Mouse (Mus musculus) yolk sac, embryonic 10.5 days (tissue): ENCODE results near the gene Ncln.
A peak's percentile ranks its signal among the peaks of the same experiment; 100 is the strongest.
"Not testable (repeated sequence)": the region's sequence is repeated elsewhere in the genome, so short reads cannot be mapped to it uniquely, and the experiment has no call there.

Source experiments
- DNase-seq: peaks from one replicate; pipeline ENCODE4 v3.0.0-alpha.2; 2017; ENCODE audit warnings: low spot score

Gene Ncln

DNA sequence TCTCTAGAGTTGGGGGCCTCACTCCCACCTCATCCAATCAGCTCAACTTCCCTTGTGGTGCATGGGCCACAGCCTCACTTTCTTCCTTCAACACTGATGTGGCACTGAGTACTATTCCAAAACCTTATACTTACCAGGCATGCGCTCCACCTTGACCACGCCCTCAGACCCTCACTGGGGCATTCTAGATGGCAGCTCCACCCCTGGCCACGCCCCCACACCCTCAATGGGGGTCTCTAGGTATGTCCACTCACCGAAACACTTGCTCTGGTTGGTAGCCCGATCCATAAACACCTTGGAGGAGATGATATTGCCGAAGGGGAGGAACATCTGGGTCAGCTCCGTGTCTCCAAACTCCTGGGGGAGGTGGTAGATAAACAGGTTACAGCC lies 33.8 kb downstream of the Ncln start:
- DNase-seq, result no peak

DNA sequence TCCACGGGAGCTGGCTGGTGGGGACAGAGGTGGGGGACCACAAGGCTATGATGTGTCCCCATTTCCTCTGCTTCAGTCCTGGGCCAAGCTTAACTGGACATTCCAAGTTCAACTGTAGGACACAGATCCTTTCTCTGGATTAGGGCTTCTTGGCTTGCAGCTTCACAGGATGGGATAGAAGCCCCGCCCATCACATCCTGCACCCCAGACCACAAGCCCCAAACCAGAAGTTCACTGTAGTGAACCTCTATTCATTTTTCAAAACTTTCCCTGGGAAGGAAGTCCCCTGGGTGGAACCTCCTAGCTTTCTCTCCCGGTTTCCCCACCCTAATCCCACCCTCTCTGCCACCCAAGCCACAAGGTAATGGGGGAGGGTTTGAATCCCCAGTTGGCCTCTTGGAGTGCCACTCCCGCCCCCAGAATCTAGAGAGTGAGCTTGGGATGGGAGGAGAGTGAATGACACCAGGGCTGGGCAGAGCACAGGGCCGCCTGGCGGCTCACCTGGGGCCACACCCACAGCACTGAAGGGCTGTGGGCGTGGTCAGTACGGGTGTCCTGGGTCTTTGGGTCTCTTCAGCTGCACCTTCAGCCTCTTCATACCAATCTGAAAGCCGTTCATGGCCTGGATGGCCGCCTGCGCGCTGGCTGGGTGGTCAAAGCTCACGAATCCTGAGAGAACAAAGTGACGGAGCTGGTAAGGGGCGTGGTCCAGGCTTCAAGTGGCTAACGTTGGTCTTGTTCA lies 34.3 kb downstream of the Ncln start:
- no peak for DNase-seq

DNA sequence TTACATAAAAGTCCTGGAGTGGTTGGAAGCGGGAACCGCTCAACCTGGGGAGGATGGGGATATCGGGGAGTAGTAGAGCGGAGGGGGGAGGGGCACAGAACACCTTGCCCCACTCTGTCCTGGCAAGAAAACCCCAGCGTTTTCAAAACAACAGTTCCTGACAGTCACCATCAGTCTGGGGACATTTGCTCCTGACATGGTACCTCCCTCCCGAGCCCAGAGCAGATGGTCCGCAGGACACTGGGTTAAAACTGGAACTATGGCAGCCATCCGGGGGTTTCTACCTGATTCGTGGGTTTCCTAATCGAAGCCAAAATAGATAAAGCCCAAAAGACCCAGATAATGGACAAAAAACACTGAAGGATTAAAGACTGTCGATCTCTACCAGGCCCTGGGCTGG lies 35.2 kb downstream of the Ncln start:
- no peak for DNase-seq

DNA sequence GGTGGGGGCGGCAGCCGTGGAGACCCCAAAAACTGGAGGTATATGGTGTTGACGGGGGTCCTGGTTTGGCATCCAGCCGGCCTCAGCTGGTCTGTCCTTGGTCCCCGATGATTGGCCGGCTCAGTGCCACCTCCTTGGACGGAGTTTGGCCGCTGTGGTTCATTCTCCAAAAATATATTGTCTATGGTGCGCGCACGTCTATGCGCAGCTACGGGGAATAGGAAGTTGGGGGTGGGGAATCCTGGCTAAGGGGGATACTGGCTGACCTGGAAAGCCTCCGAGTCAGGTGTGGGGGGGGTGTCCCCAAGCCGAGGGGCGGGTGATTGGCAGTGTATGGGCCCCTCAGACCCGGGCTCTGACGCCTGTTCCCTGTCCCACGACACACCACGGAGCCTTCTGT lies 35.7 kb downstream of the Ncln start:
- no peak for DNase-seq

DNA sequence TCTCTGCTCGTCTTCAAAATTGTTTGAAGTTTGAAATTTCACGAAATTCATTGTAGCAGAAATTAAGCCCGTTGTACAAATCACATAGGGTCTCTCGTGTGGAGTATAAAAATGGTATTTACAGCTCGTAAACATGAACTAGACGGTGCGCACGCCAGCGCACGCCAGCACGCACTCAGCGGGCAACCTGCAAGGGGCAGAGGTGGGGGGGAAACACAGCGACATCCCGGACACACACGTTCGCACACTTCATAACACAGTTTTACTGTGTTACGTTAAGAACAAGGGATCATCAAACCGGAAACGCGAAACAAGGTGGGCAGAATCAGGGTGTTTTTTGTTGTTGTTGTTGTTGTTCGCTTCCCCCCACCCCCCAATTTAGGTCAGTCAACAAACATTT lies 36.8 kb downstream of the Ncln start:
- DNase-seq, result no peak

DNA sequence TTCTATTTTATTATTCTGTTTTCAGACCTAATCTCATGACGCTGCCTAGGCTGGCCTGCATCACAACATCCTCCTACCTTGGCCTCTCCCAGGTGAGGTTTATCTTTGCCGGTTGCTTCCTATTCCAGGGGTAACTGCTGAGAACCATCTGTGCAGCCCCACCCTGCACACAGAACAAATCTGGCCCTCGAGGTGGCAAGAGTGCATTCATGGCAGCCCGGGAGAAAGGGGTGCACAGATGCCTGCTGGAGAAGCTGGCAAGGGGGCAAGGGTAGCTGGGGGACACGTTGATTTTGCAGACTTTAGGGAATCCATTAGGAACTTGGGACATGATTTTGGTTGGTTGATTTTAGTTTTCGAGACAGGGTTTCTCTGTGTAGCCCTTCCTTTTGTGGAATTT lies 37.9 kb downstream of the Ncln start:
- DNase-seq, result no peak

DNA sequence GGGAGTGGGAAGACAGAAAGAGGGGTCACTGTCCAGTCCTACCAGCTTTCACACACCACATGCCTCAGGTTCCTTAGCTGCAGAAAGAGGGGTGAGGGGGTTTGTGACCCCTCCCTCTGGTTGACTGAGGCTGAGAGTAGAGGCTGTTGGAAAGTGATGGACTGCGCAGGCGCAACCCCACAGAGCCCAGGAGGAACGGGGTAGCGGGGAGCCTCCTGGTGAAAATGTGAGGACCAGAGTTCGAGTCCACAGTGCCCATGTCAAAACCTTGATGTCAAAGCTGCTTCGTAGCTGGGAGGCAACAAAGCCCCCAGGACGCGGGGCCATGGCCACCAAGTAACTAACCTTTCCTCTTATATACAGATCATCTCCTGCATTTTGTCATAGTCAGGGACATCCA lies 38.6 kb downstream of the Ncln start:
- no peak for DNase-seq

DNA sequence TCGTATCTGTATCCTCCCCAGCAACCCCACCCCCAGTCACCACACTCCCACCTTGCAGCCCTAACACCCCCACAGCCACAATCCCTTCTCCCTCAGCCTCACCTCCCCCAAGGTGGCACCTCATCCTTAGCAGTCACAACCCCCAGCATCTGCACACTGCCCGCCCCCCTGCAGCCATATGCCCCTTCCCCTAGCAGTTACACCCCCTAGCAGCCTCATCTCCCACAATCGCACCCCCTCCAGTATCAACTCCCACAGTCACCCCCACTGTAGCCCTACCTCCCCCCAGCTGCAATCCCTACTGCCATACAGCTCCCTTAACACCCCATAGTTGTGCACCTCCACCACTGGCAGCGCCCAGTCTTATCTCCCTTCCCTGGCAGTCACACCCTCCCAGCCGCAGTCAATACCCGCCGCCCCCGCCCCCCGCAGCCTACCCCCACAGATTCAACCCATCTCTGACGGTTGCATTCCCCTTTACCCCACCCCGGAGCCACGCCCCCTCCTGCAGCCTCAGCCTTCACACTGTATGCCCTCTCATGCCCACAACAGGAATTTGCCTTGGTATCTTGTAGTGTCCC lies 39.1 kb downstream of the Ncln start:
- no peak for DNase-seq

DNA sequence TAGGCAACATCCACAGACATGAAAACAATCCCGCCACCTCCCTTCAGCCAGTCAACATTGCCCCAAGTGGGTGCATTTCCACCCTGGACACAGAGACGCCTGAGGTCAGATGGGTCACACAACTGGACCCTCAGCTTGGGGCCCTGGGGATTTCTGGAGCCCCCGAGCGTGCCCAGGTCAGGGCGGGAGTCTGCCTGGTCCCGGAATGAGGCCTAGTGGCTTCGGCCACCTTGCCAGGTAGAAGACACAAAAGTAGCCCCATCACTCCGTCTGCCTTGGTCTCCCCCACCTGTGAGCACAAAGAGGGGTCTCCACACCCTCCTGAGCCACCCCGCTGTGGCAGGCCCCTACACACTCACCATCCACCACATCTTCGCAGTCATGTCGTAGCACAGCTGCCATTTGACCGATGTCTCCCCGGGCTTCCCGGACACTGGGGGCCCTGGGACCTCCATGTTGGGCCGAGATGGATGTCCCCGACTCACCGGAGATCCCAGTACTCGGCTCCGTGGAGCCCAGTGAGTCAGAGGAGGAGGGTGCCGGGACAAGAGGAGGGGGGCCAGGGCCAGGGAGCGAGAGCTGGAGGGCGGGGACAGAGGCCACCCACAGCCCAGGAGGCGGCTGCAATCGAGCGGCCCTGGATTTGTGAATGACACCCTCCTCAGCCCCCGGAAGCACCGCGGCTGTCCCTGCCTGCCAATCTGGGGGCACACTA lies 40.9 kb downstream of the Ncln start, which contains the start of gene Nfic:
Gene Nfic, minus strand, starts transcription at position 455 of the 715 bp plus-strand sequence.
- DNase-seq, result no peak

DNA sequence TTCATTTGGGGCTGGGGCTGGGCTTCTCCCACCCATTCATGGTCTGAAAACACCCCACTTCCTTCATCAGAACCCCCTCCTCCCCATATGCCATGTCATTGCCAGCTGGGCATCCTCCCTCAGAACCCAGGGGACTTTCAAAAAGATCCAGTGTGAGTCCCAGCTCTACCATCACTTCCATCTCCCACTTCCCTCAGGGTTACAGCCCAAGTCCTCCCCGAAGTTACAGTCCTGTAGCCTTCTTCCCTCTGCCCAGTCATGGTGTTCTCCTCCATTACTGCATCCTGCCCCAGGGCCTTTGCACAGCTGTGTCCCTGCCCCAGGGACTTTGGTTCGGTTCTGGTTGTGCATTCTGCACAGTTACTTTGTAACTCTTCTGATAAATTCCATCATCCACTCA lies 42.1 kb downstream of the Ncln start:
- DNase-seq, result no peak

DNA sequence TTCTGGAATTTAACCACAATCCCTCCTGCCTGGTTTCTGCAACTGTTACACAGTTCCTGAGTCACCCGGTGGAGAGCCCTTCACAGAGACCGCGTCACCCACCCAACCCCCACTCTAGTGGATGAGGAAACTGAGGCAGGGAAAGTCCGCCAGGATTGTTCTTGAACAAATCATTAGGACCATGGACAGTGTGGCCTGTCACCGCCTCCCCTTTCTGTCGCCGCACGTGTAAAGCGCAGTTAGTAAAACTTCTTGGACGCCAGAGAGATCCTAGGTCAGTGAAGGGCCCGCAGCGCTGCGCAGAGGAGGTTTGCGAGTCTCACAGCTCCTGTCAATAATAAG lies 43.3 kb downstream of the Ncln start:
- DNase-seq, result no peak

DNA sequence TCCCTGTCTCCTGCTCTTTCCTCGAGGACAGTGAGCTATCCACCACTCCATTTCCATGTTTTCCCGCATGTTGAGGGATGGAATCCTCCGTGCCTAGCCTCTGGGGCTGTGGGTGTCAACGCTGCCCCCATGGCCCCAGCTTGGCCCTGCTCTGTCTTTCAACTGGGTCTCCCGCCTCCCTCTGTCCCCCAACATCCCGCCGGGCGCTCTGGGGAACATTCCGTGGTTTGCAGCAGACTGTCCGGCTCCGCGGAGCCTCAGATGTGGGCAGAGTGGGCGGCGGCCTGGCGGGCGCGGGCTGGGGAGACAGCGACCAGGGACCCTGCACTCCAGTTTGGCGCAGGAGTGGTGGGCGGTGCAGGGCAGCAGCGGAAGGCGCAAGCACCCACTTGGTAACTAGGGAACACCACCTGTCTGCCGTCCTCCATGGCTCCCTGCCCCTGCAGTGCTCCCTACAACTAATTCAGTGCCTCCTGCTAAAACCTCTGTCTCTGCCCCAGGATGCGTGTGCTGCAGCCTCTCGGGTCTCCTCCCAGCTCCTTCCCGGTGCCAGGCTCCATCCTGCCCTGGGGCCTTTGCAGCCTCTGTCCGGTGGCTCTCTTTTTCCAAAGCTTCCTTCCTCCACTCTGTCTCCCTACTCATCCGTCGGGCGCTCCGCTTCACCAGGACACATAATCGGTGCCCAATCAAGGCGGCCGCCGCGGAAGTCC lies 43.8 kb downstream of the Ncln start:
- DNase-seq, result no peak

DNA sequence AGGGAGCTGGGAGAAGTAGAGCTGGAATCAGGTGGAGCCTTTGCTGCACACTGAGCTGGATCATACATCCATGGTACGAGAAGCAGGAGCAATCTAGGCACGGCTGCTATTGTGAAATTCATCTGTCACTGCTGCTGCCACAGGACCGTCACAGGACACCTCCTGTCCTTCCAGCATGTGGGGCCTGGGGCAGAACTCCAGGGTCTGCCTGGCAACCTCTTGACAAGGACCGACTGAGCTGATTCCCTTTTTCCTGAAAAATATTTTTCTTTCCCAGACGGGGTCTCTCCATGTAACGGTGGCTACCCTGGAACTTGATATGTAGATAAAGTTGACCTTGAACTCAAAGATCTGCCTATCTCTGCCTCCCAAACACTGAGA lies 44.8 kb downstream of the Ncln start:
- DNase-seq, result no peak

DNA sequence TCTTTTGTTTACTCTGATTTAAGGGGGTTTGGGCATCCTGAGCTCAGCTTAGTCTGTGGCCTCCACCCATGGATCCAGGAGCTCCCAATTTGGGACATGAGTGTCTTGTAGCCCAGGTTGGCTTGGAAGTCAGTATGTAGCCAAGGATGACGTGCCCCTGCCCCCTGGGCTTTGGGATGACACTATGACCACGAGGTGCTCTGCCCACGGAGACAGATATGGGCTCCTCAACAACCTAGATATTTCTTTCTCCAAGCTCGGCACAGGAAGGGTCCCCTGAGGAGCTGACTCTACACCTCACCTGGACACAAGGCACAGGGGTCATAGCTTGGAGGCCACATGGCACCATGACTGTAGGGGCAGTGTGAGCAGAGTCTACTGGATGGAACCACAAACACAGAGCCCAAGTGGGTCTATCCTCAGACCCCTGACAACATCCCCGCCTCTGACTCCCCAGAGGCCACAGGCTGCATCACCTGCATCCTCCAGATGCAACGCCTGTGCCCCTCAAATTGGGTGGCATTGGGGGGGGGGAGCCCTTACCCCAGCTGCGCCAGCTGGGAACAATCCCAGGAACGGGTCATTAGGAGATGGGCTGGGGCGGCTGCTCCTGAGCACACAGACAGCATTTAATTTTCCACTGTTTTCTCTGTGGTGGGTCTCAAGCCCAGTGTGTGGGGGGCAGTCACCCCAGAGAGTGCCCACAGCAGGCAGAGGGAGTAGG lies 45.4 kb downstream of the Ncln start:
- DNase-seq, result no peak

DNA sequence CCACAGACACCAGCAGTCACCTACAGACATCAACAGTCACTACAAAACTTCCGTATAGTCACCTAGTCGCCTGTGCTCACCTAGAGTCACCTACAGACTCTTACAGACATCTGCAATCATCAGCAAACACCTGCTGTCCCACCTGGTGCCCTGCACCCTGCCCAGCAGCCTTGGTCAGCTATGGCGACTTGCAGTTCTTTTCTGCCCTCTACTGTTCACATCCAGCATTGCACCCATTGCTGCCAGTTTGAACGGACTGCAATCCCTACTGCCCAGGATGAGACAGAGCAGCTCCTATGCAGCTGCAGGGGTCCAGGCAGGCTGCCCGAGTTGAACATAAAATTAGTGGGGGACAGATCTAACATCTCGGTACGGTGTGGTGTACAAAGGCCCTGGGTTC lies 46.1 kb downstream of the Ncln start:
- peak; percentile 71 for DNase-seq

DNA sequence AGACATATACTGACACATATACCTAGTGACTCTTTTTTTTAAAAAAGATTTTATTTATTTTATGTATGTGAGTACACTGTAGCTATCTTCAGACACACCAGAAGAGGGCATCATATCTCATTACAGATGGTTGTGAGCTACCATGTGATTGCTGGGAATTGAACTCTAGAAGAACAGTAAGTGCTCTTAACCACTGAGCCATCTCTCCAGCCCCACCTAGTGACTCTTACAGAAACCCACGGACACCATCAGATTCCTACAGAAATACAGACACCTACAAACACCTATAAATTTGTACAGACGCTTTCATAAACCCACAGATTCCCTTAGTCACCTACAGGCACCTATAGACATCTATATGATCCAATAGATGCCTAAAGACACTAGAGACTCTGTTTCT lies 50.7 kb downstream of the Ncln start:
- DNase-seq, result not testable (repeated sequence)

DNA sequence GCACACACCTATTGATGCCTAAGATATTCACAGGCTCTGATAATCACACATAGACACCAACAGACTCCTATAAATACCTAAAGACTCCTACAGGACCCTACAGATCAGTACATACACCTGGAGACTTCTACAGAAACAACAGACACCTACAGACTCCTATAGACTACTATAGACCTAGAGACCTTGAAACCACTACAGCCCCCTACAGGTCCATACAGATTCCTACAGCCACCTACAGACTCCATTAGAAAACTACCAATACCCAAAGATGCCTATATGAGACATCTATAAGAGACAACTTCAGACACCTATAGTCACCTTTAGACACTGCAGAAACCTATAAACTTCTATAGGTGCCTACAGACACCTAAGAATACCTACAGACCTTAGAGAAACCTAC lies 55.2 kb downstream of the Ncln start:
- no peak for DNase-seq
